Mouse (Mus musculus) thymus, postnatal 0 days (tissue): ENCODE results near the gene Rps26. TPM values are rescaled to one million over a fixed set of nuclear protein-coding genes. Genes with fewer than 3 reads are reported as not detected.
A peak's percentile ranks its signal among the peaks of the same experiment; 100 is the strongest.

Experiments used
- DNase-seq: peaks from one replicate; pipeline ENCODE4 v3.0.0-alpha.2; 2015; ENCODE audit warnings: low spot score
- polyA plus RNA-seq: library from polyadenylated mRNA; unstranded; fragments of >200 nt; fragmentation: Nextera tagmentation; extraction: Ambion mirVana; gene quantifications from 2 replicates; pipeline ENCODE4 v1.2.1, GENCODE M21; 2015

Rps26 gene
- 1,143 and 1,215 TPM in 2 replicates for polyA plus RNA-seq

DNA sequence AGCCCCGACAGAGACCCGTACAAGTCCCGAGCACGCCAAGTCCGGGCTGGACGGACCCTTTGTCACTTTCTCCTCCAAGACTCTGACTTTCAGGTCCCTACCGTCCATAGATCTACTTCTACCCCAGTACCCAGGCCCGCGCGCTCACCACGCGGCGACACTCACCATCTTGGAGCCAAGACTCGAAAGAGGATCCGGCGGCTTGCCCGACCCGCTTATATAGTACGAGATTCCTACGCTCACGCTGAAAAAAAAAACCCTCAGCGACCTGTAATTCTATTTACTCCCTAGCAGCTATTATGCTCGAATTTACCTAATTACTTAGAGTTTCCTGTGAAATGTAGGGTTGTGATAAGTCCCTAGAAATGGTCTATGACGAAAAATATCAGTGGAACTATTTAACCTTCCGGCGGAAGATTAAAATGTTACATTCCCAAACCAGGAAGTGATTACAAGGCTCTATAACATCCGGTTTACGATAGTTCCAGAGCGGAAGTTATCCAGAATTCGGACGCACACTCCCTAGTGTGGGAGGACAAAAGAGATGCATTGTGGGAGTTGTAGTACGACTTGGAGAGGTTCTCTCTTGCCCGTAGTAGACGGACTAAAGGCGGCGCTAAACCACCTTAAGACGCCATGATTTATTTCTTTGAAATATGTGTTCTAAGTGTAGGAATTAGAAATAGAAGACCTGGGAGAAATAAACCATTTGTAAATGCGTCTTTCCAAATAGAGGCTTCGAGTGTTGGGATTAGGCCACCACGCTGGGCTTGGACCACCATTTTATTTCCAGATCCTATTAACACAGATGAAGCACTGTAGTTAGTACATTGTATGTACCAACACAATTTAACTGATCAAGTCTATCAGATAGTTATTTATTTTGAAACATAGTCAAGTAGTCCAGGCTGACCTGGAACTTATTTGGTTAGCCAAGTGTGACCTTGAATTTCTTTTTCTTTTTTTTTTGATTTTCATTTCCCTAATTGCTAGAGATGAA, at the start of gene Rps26:
Rps26 (minus strand) TSS at position 437 of the 1,000 bp plus-strand sequence.
- peak; percentile 99 for DNase-seq

DNA sequence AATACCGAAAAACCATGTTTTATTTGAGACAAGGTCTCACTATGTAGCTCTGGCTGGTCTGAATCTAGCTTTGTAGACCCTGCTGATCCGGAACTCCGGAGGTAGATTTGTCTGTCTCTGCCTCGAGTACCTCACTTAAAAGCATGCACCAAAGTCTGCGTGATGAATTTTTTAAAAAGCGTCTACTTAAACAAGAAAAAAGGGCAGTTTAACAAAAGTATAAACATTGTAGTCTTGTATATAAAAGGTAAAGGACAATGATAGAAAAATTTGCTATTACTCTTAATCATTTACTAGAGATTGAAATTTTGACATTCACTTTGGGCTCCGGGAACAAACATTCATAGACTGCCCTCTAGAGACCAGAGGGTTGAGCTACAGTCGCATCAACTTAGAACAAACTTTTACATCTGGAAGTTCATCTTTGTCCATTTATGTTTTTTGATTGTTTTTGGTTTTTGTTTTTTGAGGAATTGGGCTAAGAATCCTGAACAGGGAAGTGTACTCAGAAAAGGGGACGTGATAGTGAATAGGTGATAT, 48.0 kb upstream of the Rps26 start:
- peak; percentile 65 for DNase-seq

DNA sequence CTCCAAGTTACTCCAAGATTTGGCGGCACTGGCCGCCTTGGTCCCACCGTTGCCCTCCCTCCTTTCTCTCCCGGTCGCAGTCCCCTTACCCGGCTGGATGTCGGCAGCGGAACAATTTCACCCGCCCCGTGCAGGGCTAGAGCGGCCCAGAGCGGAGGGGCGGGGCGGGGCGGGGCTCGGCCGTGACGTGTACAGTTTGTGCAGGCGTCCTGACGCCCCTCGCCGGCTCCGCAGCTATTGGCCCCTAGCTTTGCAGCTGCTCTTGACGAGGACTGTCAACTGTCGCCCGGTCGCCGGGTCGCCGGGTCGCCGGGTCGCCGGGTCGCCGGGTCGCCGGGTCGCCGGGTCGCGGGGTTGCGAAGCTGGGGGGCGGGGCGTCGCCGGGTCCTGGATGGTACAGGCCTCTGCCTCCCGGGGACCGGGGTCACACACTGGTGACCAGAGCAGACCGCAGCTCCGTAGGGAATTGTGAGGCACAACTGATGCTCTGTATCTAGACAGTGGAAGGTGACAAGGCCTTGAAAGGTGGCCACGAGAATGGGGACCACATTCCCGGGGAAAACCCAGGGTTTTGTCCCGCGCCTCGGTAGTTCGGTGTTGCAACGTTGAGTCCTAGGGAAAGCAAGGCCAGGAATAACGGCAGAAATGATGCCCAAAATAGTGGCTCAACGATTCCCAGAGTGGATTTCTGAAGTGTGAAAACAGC, 47.4 kb upstream of the Rps26 start, which contains the start of gene Suox:
Suox (minus strand) TSS at position 311 of the 706 bp plus-strand sequence.
- DNase-seq: peak; percentile 91

DNA sequence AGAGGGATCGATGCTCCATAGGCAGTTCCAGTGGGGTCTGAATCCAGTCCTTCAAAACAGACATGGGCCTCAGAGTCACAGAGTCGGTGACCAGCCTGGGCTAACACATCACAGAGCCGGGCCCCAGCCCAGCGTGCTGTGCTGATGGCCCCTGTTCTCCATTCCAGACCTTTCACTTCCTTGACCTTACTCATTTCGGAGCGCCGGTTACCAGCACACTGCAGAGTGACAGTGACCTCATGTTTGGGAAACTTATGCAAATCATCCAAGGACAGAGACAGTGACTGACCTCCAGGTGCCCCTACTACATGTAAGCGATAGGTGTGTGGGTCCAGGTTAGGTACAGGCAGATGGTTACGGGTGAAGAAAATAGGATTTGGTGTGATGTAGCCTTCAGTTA, 44.6 kb upstream of the Rps26 start:
- no peak for DNase-seq

DNA sequence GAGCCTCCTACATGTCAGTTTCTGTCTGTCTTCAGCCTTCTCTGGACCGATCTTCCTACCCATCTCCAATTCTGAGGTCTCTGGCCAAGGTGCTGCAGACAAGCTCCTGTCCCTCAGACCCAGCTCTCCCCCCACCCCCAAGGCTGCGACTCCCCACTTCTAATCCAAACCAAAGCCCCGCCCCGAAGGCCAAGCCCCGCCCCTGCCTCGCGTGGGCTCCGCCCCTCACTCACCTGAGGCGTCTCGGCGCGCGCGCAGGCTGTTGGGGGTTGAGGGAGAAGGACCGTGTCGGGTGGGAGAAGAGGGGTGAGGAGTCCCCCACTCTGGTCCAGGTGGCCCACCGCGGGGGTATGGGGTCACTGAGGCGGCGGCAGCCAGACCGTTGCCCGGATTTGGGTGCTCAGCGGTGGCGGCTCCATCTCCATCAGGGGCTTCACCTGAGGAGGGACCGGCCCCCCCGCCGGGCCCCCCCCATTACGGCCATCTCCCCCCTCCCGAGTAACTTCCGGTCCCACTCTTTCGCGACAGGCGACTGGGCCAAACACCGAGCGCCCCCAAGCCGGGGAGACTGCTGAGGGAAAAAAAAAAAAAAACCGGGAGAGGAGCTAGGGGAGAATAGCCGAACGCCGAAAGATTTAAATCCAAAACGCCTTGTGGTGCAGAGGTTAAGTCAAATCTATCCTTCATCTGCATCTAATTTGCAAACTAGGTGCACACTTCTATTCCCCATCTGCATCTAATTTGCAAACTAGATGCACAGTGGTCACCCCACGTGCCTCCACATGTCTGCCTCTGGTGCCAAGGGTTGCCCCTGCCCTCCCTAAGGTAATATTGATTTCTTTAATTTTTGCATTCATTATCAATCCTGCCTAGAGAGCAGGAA, 42.5 kb upstream of the Rps26 start:
- DNase-seq: peak; percentile 64

DNA sequence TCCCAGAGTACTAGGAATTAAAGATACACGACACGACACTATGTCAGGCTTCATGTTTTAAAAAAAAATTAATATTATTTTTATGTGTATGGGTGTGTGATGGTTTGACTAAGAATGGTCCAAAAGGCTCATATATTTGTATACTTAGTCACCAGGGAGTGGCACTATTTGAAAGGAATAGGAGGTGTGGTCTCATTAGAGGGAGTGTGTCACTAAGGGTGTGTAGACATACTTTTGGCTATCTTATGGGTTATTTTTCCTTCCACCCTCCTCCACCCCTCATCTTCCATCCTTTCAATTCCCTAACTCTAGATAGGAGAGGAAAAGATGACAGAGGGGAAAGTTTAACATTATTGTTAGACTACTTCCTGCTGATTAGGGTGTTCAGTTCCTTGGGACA, 39.3 kb upstream of the Rps26 start:
- no peak for DNase-seq

DNA sequence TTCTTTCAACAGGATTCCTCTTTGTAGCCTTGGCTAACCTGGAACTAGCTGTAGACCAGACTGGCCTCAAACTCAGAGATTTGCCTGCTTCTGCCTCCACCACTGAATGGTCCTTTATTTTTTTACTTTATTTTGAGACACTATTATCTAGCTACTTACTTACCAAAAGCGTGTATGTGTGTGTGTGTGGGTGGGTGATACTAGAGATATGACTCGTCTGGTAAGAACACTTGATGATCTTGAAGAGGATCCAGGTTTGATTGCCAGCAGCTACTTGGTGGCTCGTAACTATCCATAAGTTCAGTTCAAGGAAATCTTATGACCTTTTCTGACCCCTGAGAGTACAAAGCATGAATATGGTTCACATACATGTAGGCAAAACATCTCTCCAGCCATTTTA, 38.8 kb upstream of the Rps26 start:
- no peak for DNase-seq

DNA sequence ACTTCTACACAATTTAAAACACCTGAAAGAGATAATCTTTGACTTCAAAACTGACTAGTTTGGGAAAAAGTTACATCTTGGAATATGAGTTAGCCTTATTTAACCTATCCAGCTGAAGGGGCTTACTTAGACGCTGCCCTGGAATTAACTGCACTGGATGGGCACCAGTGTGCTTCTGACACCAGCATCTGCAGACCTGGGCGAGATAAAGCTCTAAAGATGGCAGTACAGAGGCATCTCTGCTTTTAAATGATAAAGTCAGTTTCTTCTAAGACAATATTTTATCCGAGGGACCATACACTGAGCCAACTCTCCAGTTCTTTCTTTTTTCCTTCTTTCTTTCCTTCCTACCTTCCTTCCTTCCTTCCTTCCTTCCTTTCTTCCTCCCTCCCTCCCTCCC, 38.3 kb upstream of the Rps26 start:
- DNase-seq: no peak

DNA sequence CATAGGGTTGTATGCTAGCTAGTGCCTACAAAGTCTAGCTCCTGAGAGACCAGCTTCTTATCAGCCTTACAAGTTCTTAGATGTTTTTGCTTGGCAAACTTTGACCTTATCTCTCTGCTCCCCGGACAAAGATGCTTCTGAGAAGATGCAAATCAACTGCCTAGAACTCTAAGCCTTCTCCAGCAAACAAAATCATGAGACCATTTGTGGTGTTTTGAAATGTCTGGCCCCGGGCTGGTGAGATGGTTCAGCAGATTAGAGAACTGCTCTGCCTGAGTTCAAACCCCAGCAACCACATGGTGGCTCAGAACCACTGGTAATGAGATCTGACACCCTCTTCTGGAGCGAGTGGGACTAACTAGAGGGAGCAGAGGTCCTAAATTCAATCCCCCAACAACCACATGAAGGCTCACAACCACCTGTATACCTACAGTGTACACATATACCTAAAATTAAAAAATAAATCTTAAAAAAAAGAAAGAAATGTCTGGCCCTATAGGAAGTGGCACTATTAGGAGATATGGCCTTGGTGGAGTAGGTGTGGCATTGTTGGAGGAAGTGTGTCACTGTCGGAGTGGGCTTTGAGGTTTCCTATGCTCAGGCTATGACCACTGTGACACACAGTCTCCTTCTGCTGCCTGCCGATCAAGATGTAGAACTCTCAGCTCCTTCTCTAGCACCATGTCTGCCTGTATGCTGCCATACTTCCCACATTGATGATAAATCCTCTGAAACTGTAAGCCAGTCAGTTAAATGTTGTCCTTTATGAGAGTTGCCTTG, 37.1 kb upstream of the Rps26 start:
- no peak for DNase-seq

DNA sequence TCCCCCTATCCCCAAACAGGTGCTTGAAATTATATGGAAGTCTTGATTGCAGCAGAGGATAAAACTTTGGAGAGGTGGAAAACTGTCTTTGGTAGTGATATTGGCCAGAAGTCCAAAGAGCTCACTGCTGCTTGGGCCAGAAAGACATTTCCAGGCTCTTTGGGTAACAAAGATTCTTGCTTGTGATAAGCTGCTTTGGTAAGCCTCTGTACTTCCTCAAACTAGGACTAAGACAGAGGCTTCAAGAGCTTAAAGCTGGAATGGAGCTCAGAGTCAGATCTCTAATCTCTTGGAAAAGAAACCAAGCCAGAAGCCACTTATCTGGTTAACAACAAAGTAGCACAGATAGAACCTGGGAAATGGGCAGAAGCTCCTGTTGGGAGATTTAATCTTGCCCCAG, 35.9 kb upstream of the Rps26 start:
- DNase-seq: no peak

DNA sequence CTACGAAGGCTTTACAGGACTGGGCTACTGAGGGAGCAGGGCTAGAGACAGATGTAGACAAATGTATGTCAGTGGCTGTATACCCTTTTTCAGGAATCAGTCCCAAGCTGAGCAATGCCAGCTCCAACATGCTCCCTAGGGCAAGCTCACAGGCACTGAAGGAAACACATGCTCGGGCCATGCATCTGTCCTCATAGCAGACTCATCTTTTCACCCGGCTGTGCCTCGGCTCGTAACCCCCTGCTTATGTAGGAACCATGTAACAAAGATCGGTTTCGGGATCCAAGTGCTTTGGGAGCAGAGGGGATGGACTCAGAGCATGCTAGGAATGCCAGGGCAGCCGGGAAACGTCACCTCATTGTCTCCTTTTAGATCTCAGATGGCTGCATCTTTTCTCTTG, 32.9 kb upstream of the Rps26 start:
- no peak for DNase-seq

DNA sequence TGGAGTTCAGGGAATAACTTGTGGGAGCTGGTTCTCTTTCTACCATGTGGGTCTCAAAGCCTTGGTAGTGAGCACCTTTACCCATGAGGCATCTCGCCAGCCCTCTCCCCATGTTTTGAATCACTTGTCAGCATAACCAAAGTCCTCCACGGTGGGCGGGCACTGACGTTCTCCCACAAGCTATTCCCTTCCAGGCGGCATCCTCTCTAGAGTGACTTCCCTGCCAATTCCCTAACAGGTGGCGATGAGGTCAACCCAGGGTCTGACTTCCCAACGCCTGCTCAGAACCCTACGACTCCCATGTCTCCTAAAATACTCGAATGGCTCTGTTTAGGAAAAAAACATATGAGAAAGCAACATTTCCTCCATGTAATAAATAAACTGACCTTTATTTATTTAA, 31.3 kb upstream of the Rps26 start:
- no peak for DNase-seq

DNA sequence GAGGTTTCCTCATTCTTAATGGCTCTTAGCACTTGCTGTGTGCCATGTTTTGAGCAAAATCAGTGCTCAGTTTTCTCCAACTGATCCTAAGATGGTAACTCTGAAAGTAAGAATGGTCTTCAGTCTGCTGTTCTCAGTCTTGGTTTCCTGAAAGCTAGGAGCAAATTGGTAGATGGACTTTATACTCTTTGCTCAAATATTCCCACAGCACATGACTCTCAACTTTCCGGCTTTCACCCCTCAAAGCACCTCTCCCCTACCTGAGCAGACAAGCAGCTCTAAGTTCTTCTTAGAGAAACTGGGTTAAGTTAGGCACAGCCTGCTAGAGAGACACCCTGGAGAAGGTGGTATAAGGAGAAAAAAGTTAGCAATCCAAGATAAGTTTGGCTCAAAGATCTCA, 30.2 kb upstream of the Rps26 start:
- no peak for DNase-seq

DNA sequence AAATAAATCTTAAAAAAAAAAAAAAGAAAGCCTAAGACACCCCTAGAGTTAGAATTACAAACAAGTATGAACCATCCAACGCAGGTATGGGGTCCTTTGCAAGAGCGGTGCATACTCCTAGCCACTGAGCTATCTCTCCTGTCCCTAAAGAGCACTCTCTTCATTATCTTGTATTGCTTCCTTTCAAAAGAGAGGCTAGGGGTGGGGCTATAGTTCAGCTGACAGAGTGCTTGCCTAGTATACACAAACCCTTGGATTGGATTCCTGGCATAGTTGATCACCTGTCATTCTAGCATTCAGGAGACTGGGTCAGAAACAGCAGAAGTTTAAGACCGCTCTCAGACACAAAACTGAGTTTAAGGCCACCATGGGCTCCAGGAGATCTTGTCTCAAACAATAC, 28.7 kb upstream of the Rps26 start:
- DNase-seq: no peak

DNA sequence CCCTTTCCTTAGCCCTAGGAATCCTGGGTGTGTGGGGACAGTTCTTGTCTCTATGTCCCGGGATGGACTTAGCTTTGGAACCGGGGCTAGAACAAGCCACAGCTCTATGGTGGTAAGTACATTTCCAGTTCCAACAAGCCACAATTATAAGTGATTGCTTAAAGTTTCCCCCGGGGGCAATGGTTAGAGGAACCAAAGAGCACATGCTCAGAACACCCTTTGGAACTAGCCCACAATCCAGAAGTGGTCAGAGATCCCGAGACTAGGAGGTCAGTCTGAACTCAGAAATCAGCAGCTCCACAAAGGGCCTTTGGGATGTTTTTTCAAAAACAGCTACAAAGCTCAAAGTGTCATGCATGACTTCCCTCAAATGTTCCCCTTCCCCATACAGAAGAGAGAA, 27.3 kb upstream of the Rps26 start:
- DNase-seq: no peak

DNA sequence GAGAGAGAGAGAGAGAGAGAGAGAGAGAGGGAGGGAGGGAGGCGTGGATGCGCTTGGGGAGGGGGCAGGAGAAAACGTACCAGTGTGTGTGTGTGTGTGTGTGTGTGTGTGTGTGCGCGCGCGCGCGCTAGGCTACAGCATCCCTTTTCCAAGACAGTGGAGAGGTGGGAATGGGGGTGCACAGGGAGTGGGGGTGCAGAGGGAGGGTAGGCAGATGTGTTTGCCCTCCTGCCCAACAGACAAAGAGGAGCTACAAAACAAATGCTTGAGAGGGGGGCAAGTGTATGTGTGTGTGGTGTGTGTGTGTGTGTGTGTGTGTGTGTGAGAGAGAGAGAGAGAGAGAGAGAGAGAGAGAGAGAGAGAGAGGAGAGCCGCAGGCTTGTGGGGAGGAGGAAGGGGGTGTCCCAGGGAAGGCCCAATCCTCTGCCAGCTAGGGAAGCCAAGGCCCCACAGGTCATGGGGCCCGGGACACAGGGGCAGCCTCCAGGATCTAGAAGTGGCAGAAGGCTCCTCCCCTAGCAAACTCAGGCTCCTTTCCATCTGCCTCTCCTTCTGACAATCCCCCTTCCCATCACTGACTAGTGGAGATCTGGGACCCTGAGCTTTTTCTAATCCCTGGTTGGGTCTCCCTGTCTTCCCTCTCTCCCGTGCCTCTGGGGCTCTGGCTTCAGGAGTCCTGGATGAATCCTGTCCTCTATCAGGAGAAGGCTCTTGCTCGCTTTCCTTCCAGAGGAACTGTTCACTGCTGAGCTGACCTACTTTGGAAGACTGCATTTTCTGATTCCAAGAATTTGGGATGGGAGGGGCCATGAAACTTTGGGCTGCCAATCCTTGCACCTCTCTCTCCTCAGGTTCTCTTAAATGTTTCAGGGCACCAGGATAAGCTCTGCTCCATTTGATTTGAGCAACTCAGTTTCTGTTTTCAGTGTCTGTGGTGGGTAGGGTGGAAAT, 19.9 kb upstream of the Rps26 start:
- DNase-seq: peak; percentile 40

DNA sequence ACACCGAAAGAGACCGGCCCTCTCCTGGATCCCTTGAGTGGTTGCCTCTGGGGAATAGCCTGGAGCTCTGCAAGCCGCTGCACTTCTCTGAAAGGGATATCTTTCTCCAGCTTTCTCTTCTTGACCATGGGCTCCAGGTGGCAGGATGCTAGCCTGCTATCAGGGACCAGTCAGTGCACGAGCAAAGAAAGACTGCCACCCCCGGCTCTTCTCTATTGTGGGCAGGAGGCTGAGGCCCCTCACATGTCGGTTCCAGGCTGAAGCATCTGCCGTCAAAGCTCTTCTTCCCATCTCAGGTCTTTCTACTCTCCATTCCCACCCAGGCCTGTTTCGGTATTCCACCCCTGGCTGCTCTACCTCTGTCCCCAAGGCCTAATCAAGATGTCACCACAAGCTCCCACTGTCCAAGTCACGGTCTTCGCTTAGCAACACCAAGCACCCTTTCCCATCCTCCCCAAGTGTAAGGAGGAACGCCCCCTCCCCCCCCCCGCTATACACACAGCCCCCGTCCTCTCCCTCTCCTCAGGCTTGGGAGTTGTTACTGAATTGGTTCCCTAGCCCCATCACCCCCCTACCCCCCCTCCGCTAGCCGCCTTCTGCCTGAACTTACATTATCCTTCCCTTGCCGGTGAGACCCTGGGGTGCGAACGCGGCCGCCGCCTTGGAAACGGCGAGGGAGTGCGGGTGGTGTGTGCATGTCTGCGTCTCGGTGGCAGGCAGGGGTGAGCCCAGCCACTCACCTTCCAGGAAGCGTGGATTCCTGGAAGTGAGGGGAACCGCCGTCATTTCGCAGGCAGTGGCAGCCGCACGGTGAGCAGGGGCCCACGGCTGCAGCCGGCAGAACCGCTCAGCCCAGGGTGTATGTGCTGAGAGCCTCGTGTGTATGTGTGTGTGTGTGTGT, 18.8 kb upstream of the Rps26 start, which contains the start of gene Ikzf4:
Ikzf4 (minus strand) TSS at position 881 of the 901 bp plus-strand sequence.
- peak; percentile 58 for DNase-seq

DNA sequence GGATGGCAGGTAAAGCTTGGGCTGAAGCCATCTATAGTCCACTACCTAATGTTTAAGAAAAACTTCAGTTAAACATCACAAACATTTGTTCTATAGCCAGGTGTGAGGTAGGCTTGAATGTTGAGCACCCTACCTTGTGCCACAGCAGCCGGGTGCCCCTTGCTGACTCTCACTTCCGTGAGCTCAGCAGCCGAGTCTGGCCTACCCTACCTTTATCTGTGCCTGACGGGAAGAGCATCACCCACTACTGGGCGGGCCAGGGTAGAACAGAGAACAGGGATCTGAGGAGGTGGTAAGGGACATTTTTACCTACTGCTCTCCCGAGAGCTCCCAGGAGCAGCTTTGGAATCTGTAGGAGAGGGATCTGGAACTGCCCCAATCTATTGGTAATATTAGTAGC, 16.2 kb upstream of the Rps26 start:
- DNase-seq: no peak
